Mouse (Mus musculus) lung, postnatal 0 days (tissue): ENCODE results near the gene Ngb.

Experiments used
- CTCF ChIP-seq: IDR thresholded peaks from 2 replicates; pipeline ENCODE4 v1.5.1; 2016; ENCODE audit warnings: antibody characterized with exemption, mild to moderate bottlenecking
- EP300 ChIP-seq: IDR thresholded peaks from 2 replicates; pipeline ENCODE4 v1.6.1; 2016; ENCODE audit warnings: antibody characterized with exemption, mild to moderate bottlenecking, control low read depth

GRCm38 (mm10) chr12:87057066-87057465 is 45.3 kb downstream of the Ngb start:
- TF ChIP-seq CTCF (no peak), EP300 (no peak)
